Mouse (Mus musculus): Measurements from ENCODE around the gene Rmdn2. TPM values are rescaled to one million over a fixed set of nuclear protein-coding genes. Genes with fewer than 3 reads are reported as not detected.
A peak's percentile ranks its signal among the peaks of the same experiment; 100 is the strongest.

The Rmdn2 gene
- polyA plus RNA-seq, 1 experiment, result 12.0 TPM

GRCm38 (mm10) chr17:79712536-79712935, 100.9 kb downstream of the Rmdn2 start:
- Histone ChIP-seq H3K27ac (ENCODE audit: insufficient read depth, low read length) (peak overlapping the region; percentile 97), H3K4me3 (ENCODE audit: insufficient read depth, low read length) (peak overlapping the region; percentile 47), H3K4me1 (ENCODE audit: control insufficient read depth, insufficient read depth, low read length) (0 out of 2 replicates have a peak, but pooled peaks cover 3% of the 10 kb centered on the region)
- TF ChIP-seq POLR2A (IDR thresholded peaks at IDR 0.05; ENCODE audit: low read depth, low read length), result peak; percentile 49
- TF ChIP-seq CTCF (IDR thresholded peaks at IDR 0.05; ENCODE audit: borderline replicate concordance, insufficient read depth, low read length), result no peak

GRCm38 (mm10) chr17:79713276-79713642, 101.6 kb downstream of the Rmdn2 start:
- peak overlapping the region; percentile 97 for H3K27ac ChIP-seq (ENCODE audit: insufficient read depth, low read length)
- H3K4me3 ChIP-seq (ENCODE audit: insufficient read depth, low read length), result peak overlapping the region; percentile 47
- no peak for TF ChIP-seq CTCF (IDR thresholded peaks at IDR 0.05; ENCODE audit: borderline replicate concordance, insufficient read depth, low read length)
- TF ChIP-seq POLR2A (IDR thresholded peaks at IDR 0.05; ENCODE audit: low read depth, low read length), result peak; percentile 31; the same call in 1 of the 2 replicates
- H3K4me1 ChIP-seq (ENCODE audit: control insufficient read depth, insufficient read depth, low read length), result 0 out of 2 replicates have a peak, but pooled peaks cover 3% of the 10 kb centered on the region

GRCm38 (mm10) chr17:79713643-79714367, 102.1 kb downstream of the Rmdn2 start:
- no peak for TF ChIP-seq CTCF (IDR thresholded peaks at IDR 0.05; ENCODE audit: borderline replicate concordance, insufficient read depth, low read length)
- TF ChIP-seq POLR2A (IDR thresholded peaks at IDR 0.05; ENCODE audit: low read depth, low read length), result peak; percentile 72
- H3K4me1 ChIP-seq (ENCODE audit: control insufficient read depth, insufficient read depth, low read length), result 0 out of 2 replicates have a peak, but pooled peaks cover 3% of the 10 kb centered on the region
- H3K27ac ChIP-seq (ENCODE audit: insufficient read depth, low read length), result peak overlapping the region; percentile 97
- peak overlapping the region; percentile 47 for H3K4me3 ChIP-seq (ENCODE audit: insufficient read depth, low read length)

GRCm38 (mm10) chr17:79714368-79714895, 102.8 kb downstream of the Rmdn2 start:
- Histone ChIP-seq H3K4me3 (ENCODE audit: insufficient read depth, low read length) (peak overlapping the region; percentile 47), H3K27ac (ENCODE audit: insufficient read depth, low read length) (peak overlapping the region; percentile 97), H3K4me1 (ENCODE audit: control insufficient read depth, insufficient read depth, low read length) (0 out of 2 replicates have a peak, but pooled peaks cover 3% of the 10 kb centered on the region)
- TF ChIP-seq POLR2A (IDR thresholded peaks at IDR 0.05; ENCODE audit: low read depth, low read length) (peak; percentile 58; the same call in 1 of the 2 replicates), CTCF (IDR thresholded peaks at IDR 0.05; ENCODE audit: borderline replicate concordance, insufficient read depth, low read length) (no peak)

GRCm38 (mm10) chr17:79714931-79715637, 103.4 kb downstream of the Rmdn2 start, which contains the start of gene Cyp1b1:
TSS of gene Cyp1b1 (minus strand) at chr17:79715061.
- TF ChIP-seq POLR2A (IDR thresholded peaks at IDR 0.05; ENCODE audit: low read depth, low read length), result peak; percentile 98
- TF ChIP-seq CTCF (IDR thresholded peaks at IDR 0.05; ENCODE audit: borderline replicate concordance, insufficient read depth, low read length), result no peak
- Histone ChIP-seq H3K27ac (ENCODE audit: insufficient read depth, low read length) (peak within 1 kb of the TSS; percentile 97), H3K4me3 (ENCODE audit: insufficient read depth, low read length) (peak within 1 kb of the TSS; percentile 47), H3K4me1 (ENCODE audit: control insufficient read depth, insufficient read depth, low read length) (0 out of 2 replicates have a peak, but pooled peaks cover under 1% of the 10 kb centered on the region)

- Histone ChIP-seq H3K27ac (ENCODE audit: insufficient read depth, low read length) (peak overlapping the region; percentile 94), H3K4me3 (ENCODE audit: insufficient read depth, low read length) (peak overlapping the region; percentile 3; the same call in 1 of the 2 replicates), H3K4me1 (ENCODE audit: control insufficient read depth, insufficient read depth, low read length) (no peaks in the 10 kb centered on the region)
- TF ChIP-seq CTCF (IDR thresholded peaks at IDR 0.05; ENCODE audit: borderline replicate concordance, insufficient read depth, low read length) (peak; percentile 96), POLR2A (IDR thresholded peaks at IDR 0.05; ENCODE audit: low read depth, low read length) (peak; percentile 56)
Observed at GRCm38 (mm10) chr17:79715649-79716143, 104.0 kb downstream of the Rmdn2 start.

- H3K27ac ChIP-seq (ENCODE audit: insufficient read depth, low read length), result no peak overlapping the region
- TF ChIP-seq CTCF (IDR thresholded peaks at IDR 0.05; ENCODE audit: borderline replicate concordance, insufficient read depth, low read length) (no peak), POLR2A (IDR thresholded peaks at IDR 0.05; ENCODE audit: low read depth, low read length) (no peak)
- H3K4me3 ChIP-seq (ENCODE audit: insufficient read depth, low read length), result no peak overlapping the region
- no peaks in the 10 kb centered on the region for H3K4me1 ChIP-seq (ENCODE audit: control insufficient read depth, insufficient read depth, low read length)
Observed at GRCm38 (mm10) chr17:79720681-79721080, 109.0 kb downstream of the Rmdn2 start.

- TF ChIP-seq CTCF (IDR thresholded peaks at IDR 0.05; ENCODE audit: borderline replicate concordance, insufficient read depth, low read length) (no peak), POLR2A (IDR thresholded peaks at IDR 0.05; ENCODE audit: low read depth, low read length) (no peak)
- H3K27ac ChIP-seq (ENCODE audit: insufficient read depth, low read length), result peak overlapping the region; percentile 72
- H3K4me3 ChIP-seq (ENCODE audit: insufficient read depth, low read length), result no peak overlapping the region
- peaks cover 4% of the 10 kb centered on the region; the same call in 1 of the 2 replicates for H3K4me1 ChIP-seq (ENCODE audit: control insufficient read depth, insufficient read depth, low read length)
Observed at GRCm38 (mm10) chr17:79726613-79727012, 115.0 kb downstream of the Rmdn2 start.

- Histone ChIP-seq H3K27ac (ENCODE audit: insufficient read depth, low read length) (peak overlapping the region; percentile 70), H3K4me1 (ENCODE audit: control insufficient read depth, insufficient read depth, low read length) (peaks cover 7% of the 10 kb centered on the region), H3K4me3 (ENCODE audit: insufficient read depth, low read length) (no peak overlapping the region)
- TF ChIP-seq CTCF (IDR thresholded peaks at IDR 0.05; ENCODE audit: borderline replicate concordance, insufficient read depth, low read length) (no peak), POLR2A (IDR thresholded peaks at IDR 0.05; ENCODE audit: low read depth, low read length) (no peak)
Observed at GRCm38 (mm10) chr17:79728053-79728584, 116.5 kb downstream of the Rmdn2 start.
